Mouse (Mus musculus): ENCODE results near the gene Vmn2r54. TPM values are rescaled to one million over a fixed set of nuclear protein-coding genes. Genes with fewer than 3 reads are reported as not detected.
"Not testable (repeated sequence)": the region's sequence is repeated elsewhere in the genome, so short reads cannot be mapped to it uniquely, and the experiment has no call there.

Gene Vmn2r54
- polyA plus RNA-seq (2015; fragmentation: Nextera tagmentation; extraction: Ambion mirVana): not detected in 2 replicates

DNA sequence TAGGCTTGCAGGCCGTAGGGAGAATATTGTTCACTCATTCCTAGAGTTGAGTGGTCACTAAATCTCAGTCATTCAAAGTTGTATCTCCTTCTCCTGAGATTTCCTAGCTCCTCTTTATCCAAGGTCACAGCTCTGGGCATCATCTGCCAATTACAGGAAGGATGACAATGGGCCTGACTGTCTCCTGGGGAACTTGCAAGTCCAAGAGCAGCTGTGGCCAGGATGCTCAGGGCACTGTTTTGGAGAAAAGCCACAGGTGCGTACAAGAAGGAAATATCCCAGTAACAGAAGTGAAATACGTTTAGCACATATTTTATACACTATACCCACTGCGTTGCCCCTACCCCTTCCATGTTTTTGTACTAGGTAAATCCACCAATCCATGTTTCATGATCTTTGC is at the start of gene Vmn2r54:
Gene Vmn2r54, minus strand, starts transcription at position 101 of the 400 bp plus-strand sequence.
- not testable (repeated sequence) for H3K27ac ChIP-seq; ATAC-seq; H3K4me2 ChIP-seq (replicated peaks); H3K4me1 ChIP-seq (replicated peaks); H3K4me3 ChIP-seq (replicated peaks); H3K9me3 ChIP-seq; H3K27me3 ChIP-seq (replicated peaks); H3K9ac ChIP-seq; H3K36me3 ChIP-seq
- 84% methylated on average over 3 of the region's 4 CpGs for WGBS

DNA sequence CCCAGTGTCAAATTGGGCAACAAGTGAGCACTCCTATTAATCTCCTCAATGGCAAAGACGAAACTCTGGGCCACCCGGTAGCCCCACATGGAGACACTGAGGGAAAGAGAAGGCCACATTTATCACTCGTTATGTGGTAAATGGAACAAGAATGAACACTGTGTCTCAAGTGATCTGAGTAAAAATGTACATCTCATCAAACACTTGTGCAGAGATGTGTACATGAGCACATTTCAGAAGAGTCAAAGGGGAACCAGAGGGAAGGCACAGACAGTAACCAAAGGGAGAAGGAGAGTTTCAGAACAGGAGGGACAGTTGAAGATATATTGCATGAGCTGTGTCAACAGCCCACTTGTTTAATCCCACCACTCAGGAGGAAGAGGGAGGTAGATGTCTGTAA is 44.8 kb upstream of the Vmn2r54 start, which contains the start of gene Vmn2r55:
Gene Vmn2r55, minus strand, starts transcription at position 101 of the 400 bp plus-strand sequence.
- H3K36me3 ChIP-seq; H3K27ac ChIP-seq; H3K4me1 ChIP-seq (replicated peaks); H3K4me3 ChIP-seq (replicated peaks); ATAC-seq; H3K27me3 ChIP-seq (replicated peaks); H3K9ac ChIP-seq; H3K9me3 ChIP-seq; H3K4me2 ChIP-seq (replicated peaks): not testable (repeated sequence)
- WGBS: 91% methylated on average over 3 of the region's 3 CpGs

DNA sequence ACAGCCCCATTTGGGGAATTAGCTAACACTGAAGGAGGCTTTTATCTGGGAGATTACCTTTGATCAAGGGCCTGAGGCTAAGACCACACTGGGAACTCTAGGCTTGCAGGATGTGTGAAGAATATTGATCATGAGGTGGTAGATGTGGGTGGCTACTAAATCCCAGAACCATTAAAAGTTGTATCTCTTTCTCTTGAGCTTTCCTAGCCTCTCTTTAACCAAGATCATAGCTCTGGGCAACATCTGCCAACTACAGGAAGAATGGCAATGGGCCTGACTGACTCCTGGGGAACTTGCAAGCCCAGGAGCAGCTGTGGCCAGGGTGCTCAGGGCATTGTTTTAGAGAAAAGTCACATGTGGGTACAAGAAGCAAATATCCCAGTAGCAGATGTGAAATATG is 31.4 kb downstream of the Vmn2r54 start, which contains the start of gene Vmn2r53:
Gene Vmn2r53, minus strand, starts transcription at position 101 of the 400 bp plus-strand sequence.
- ATAC-seq: no peak
- no peaks in the 10 kb centered on the region for H3K4me1 ChIP-seq (replicated peaks)
- H3K27me3 ChIP-seq (replicated peaks): no peaks in the 10 kb centered on the region
- no peak within 1 kb of the TSS for H3K4me3 ChIP-seq (replicated peaks)
- no peak within 1 kb of the TSS for H3K4me2 ChIP-seq (replicated peaks)
- H3K9me3 ChIP-seq: no peaks in the 10 kb centered on the region
- no peak within 1 kb of the TSS for H3K27ac ChIP-seq
- no peak within 1 kb of the TSS for H3K9ac ChIP-seq
- no peaks in the 10 kb centered on the region for H3K36me3 ChIP-seq

Other genes starting within 250 kb of the Vmn2r54 start
- 3.1 and 3.2 TPM in 2 replicates for gene Zfp551, start 217.6 kb downstream of the Vmn2r54 start, polyA plus RNA-seq (2015; fragmentation: Nextera tagmentation; extraction: Ambion mirVana)
- 13.4 and 16.4 TPM in 2 replicates for gene Zfp606, start 162.0 kb downstream of the Vmn2r54 start, polyA plus RNA-seq (2015; fragmentation: Nextera tagmentation; extraction: Ambion mirVana)
- not detected in 2 replicates for gene 2900092C05Rik, start 127.8 kb downstream of the Vmn2r54 start, polyA plus RNA-seq (2015; fragmentation: Nextera tagmentation; extraction: Ambion mirVana)
- not detected in 2 replicates for gene Vmn2r53, start 31.5 kb downstream of the Vmn2r54 start, polyA plus RNA-seq (2015; fragmentation: Nextera tagmentation; extraction: Ambion mirVana)
- gene Vmn2r55, start 44.7 kb upstream of the Vmn2r54 start, polyA plus RNA-seq (2015; fragmentation: Nextera tagmentation; extraction: Ambion mirVana): not detected in 2 replicates
- not detected in 2 replicates for gene Vmn2r56, start 94.7 kb upstream of the Vmn2r54 start, polyA plus RNA-seq (2015; fragmentation: Nextera tagmentation; extraction: Ambion mirVana)
- 4.3 and 4.6 TPM in 2 replicates for gene Zscan18, start 163.3 kb upstream of the Vmn2r54 start, polyA plus RNA-seq (2015; fragmentation: Nextera tagmentation; extraction: Ambion mirVana)
- 10.6 and 10.8 TPM in 2 replicates for gene Zfp329, start 178.5 kb upstream of the Vmn2r54 start, polyA plus RNA-seq (2015; fragmentation: Nextera tagmentation; extraction: Ambion mirVana)
- gene Zfp110, start 194.4 kb upstream of the Vmn2r54 start, polyA plus RNA-seq (2015; fragmentation: Nextera tagmentation; extraction: Ambion mirVana): 27.5 and 27.9 TPM in 2 replicates
- gene Zfp128, start 240.9 kb upstream of the Vmn2r54 start, polyA plus RNA-seq (2015; fragmentation: Nextera tagmentation; extraction: Ambion mirVana): 3.1 and 3.3 TPM in 2 replicates